Mouse (Mus musculus): ENCODE data around the gene Il1b. TPM values are rescaled to one million over a fixed set of nuclear protein-coding genes. Genes with fewer than 3 reads are reported as not detected.

Gene Il1b
- total and polyA plus RNA-seq, 2 experiments from 2014 or later: 0.33 TPM; not detected in 1

DNA sequence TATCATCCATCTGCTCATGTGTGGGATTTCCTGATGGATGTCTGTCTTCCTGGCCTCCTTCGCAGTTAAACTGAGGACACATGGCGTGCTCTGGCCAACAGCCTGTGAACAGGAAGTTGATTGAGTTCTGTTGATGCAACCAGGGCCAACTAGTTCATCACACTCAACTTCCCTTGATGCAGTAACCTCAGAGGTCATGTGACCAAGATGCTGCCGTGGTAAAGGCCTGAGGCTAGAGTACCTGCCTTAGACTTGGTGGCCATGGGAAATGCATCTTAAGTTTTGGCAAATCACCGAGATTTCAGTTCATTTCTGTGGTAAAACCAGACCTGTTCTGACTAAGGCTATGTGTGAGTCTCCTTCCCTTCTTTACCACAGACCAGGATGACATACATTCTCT is 55.1 kb downstream of the Il1b start:
- Histone ChIP-seq H3K4me1 (ENCODE audit: insufficient read depth, low read length) (no peaks in the 10 kb centered on the region), H3K27me3 (ENCODE audit: insufficient read depth, low read length) (no peaks in the 10 kb centered on the region), H3K9me3 (ENCODE audit: low read length) (no peaks in the 10 kb centered on the region), H3K9ac (replicated peaks; ENCODE audit: low read length, poor library complexity, severe bottlenecking) (no peak overlapping the region), H3K4me3 (ENCODE audit: low read depth, low read length) (no peak overlapping the region), H3K27ac (ENCODE audit: low read depth, low read length) (no peak overlapping the region), H3K36me3 (ENCODE audit: insufficient read depth, low read length) (no peaks in the 10 kb centered on the region), H3K4me2 (ENCODE audit: low read depth, low read length, poor library complexity, severe bottlenecking) (no peak overlapping the region)
- DNase-seq (ENCODE audit: low spot score): no peak
- no peak for TF ChIP-seq CTCF (IDR thresholded peaks at IDR 0.05)
- no peak for ATAC-seq (ENCODE audit: low FRiP score)
- WGBS: 76% methylated on average over 4 of the region's 4 CpGs

DNA sequence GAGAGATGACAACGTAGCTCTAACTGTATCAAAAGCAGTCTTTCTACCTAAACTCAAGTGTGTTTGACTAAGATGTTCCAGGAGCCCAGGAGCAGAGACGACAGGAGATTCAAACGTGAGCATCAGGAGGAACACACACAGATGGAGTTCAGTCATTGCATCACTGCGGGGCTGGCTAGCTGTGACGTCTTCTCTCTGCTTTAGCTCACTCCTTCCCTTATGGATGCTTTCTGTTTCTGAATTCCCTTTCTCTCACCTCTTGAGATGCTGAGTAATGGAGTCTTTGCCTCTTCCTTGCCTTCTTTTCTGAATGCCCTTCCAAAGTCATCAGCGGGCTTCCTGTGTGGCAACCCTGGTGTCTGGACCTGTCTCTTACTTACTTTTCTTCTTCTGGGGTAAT is 56.1 kb downstream of the Il1b start:
- 75% methylated on average over 6 of the region's 6 CpGs for WGBS
- H3K9me3 ChIP-seq (ENCODE audit: low read length): no peaks in the 10 kb centered on the region
- H3K27me3 ChIP-seq (ENCODE audit: insufficient read depth, low read length): no peaks in the 10 kb centered on the region
- no peak overlapping the region for H3K27ac ChIP-seq (ENCODE audit: low read depth, low read length)
- H3K9ac ChIP-seq (replicated peaks; ENCODE audit: low read length, poor library complexity, severe bottlenecking): no peak overlapping the region
- no peak for TF ChIP-seq CTCF (IDR thresholded peaks at IDR 0.05)
- no peak overlapping the region for H3K4me2 ChIP-seq (ENCODE audit: low read depth, low read length, poor library complexity, severe bottlenecking)
- H3K4me3 ChIP-seq (ENCODE audit: low read depth, low read length): no peak overlapping the region
- no peak for ATAC-seq (ENCODE audit: low FRiP score)
- DNase-seq (ENCODE audit: low spot score): no peak
- no peaks in the 10 kb centered on the region for H3K36me3 ChIP-seq (ENCODE audit: insufficient read depth, low read length)
- H3K4me1 ChIP-seq (ENCODE audit: insufficient read depth, low read length): no peaks in the 10 kb centered on the region

Other genes starting within 250 kb of the Il1b start
- gene Chchd5, start 241.4 kb downstream of the Il1b start, total RNA-seq (2014; rRNA removed): 12.2 and 23.6 TPM in 2 replicates
- gene Chchd5, start 241.4 kb downstream of the Il1b start, polyA plus RNA-seq (2015; fragmentation: Nextera tagmentation; extraction: Ambion mirVana): 14.1 and 14.5 TPM in 2 replicates
- 80.0 and 82.2 TPM in 2 replicates for gene Slc20a1, start 172.4 kb downstream of the Il1b start, total RNA-seq (2014; rRNA removed)
- 44.9 and 47.7 TPM in 2 replicates for gene Slc20a1, start 172.4 kb downstream of the Il1b start, polyA plus RNA-seq (2015; fragmentation: Nextera tagmentation; extraction: Ambion mirVana)
- 2.6 and 5.8 TPM in 2 replicates for gene Ckap2l, start 73.9 kb downstream of the Il1b start, total RNA-seq (2014; rRNA removed)
- 4.8 and 5.0 TPM in 2 replicates for gene Ckap2l, start 73.9 kb downstream of the Il1b start, polyA plus RNA-seq (2015; fragmentation: Nextera tagmentation; extraction: Ambion mirVana)
- gene Il1a, start 61.2 kb downstream of the Il1b start, total RNA-seq (2014; rRNA removed): 0.52 and 0.93 TPM in 2 replicates
- gene Il1a, start 61.2 kb downstream of the Il1b start, polyA plus RNA-seq (2015; fragmentation: Nextera tagmentation; extraction: Ambion mirVana): 0.21 and 0.31 TPM in 2 replicates
- gene F830045P16Rik, start 165.5 kb upstream of the Il1b start, total RNA-seq (2014; rRNA removed): 0.16 TPM in 1 of 2 replicates, not detected in the other
- gene F830045P16Rik, start 165.5 kb upstream of the Il1b start, polyA plus RNA-seq (2015; fragmentation: Nextera tagmentation; extraction: Ambion mirVana): not detected in 2 replicates
- 109 and 126 TPM in 2 replicates for gene Sirpa, start 221.7 kb upstream of the Il1b start, total RNA-seq (2014; rRNA removed)
- gene Sirpa, start 221.7 kb upstream of the Il1b start, polyA plus RNA-seq (2015; fragmentation: Nextera tagmentation; extraction: Ambion mirVana): 52.2 and 55.7 TPM in 2 replicates

All from midbrain, postnatal 0 days (tissue).